Mouse (Mus musculus) B cell, adult 67 days (primary cell): ENCODE data around the gene Gm21828. TPM values are rescaled to one million over a fixed set of nuclear protein-coding genes. Genes with fewer than 3 reads are reported as not detected.

Source experiments
- total RNA-seq, 2 experiments: library from RNA; stranded (reverse); gene quantifications; 4 replicates each; pipeline ENCODE4 v1.2.4; 2023

The Gm21828 gene
- total RNA-seq, result not detected

DNA sequence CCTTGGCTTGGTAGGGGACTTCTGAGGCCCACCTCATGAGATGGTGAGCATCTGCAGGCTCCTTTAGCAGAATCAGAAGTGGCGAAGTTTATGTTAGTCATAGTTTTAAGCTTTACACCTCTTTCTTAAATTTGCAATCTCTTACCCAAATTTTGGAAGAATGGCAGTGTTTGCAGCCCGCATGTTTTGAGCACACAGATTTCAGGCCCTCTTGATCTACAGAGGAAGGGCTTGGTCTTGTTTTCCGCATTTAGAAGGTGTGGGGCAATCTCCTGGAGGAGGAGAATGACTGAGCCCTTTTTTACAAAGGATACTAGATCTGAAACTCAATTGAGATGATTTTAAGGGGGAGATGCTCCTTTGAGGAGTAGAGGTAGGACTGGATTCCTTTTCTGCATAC lies at the start of gene Gm21828:
Gene Gm21828 (minus strand): TSS at position 101 of the 400 bp plus-strand sequence.

DNA sequence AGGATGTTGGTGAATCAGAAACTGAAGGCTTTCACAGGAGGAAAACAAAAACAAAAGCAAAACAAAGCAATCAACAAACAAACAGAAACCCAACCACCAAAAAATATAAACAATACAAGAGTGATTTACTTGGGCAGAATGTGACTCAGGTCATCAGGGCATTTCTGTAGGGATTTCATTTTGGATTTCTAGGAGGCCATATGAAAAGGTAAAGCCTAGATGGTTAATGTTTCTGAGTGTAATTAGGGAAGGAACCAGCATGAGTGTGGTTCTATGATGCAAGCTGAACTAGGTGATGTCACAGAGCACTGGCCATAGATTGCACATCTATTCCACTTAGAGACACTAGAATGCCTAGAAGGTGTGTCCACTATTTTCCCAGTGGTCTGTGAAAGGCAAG lies 28.4 kb upstream of the Gm21828 start, which contains the start of the genes Gm21440 and Gm21454:
Gene Gm21440 (plus strand): TSS at position 301 of the 400 bp plus-strand sequence.
Gene Gm21454 (plus strand): TSS at position 352 of the 400 bp plus-strand sequence.

Other genes starting within 250 kb of the Gm21828 start
- not detected for gene Gm20807, start 181.0 kb downstream of the Gm21828 start, total RNA-seq
- gene Gm21891, start 90.4 kb downstream of the Gm21828 start, total RNA-seq, result not detected
- gene Gm21425, start 62.0 kb downstream of the Gm21828 start, total RNA-seq, result not detected
- not detected for gene Gm21440, start 28.5 kb upstream of the Gm21828 start, total RNA-seq
- gene Gm21454, start 28.5 kb upstream of the Gm21828 start, total RNA-seq, result not detected
- gene Gm21725, start 125.1 kb upstream of the Gm21828 start, total RNA-seq, result not detected
- gene Gm21866, start 241.7 kb upstream of the Gm21828 start, total RNA-seq, result not detected